9 mouse cellular contexts compared by ENCODE assay signal in genomic region chr10:76791475-76791874, GRCm38 (mm10).
DNase-seq lines count a peak whose midpoint lies in the region; ATAC-seq and TF ChIP-seq lines count a peak whose summit lies in the region.
"Had no signal": no experiment of that assay in that cellular context is flagged by ENCODE, and none has a peak within 500 bp of the region (broad histone marks: within the 10 kb centered on the region; RNA-seq: fewer than 3 reads in every experiment).

No protein-coding gene starts in this region.

- intact Hi-C loops in heart, adult 2 months (cut with DNase I), result loop anchor here (2.0 kb wide), 1 partner anchor 229 kb away; no protein-coding TSS in a partner anchor

- DNase-seq in heart, adult 2 months, result no peak
- no peak for DNase-seq in heart, adult 9 months (ENCODE audit: low spot score in 2 of 2)
- no peak for DNase-seq in spleen, adult 2 months (ENCODE audit: low read depth in 1 of 2, low spot score in 2 of 2)
- DNase-seq in spleen, adult 12 weeks (ENCODE audit: low spot score), result no peak
- peak; percentile 42 for DNase-seq in c-Kit-positive CD71-negative TER-119-negative erythroid progenitor cells, embryonic 14.5 days (ENCODE audit: low read depth)
- peak; percentile 64 for DNase-seq in lung, postnatal 10 days
- no peak for DNase-seq in ovary, postnatal 36 days (ENCODE audit: low spot score)

- no peak for TF ChIP-seq EP300 in heart, adult 2 months (IDR thresholded peaks at IDR 0.05; ENCODE audit: insufficient read depth, low read depth, low read length)

- H3K4me1 ChIP-seq in heart, adult 2 months (ENCODE audit: control insufficient read depth, insufficient read depth, low read length), result no peaks in the 10 kb centered on the region; the same call in 1 of the 2 replicates
- no peaks in the 10 kb centered on the region for H3K4me1 ChIP-seq in spleen, adult 2 months (ENCODE audit: control insufficient read depth, insufficient read depth, insufficient read length)
- H3K4me1 ChIP-seq: embryonic facial prominence, embryonic 12.5 days had no signal

- WGBS in heart, adult 2 months, result 42% methylated on average over 1 of the region's 1 CpGs
- WGBS in spleen, adult 2 months, result 83% methylated on average over 1 of the region's 1 CpGs

- TF ChIP-seq POLR2A in heart, adult 2 months (IDR thresholded peaks at IDR 0.05; ENCODE audit: insufficient read depth, low read depth, low read length), result no peak
- no peak for TF ChIP-seq POLR2A in spleen, adult 2 months (IDR thresholded peaks at IDR 0.05; ENCODE audit: low read depth, low read length)

- H3K4me3 ChIP-seq in heart, adult 2 months, result no peak overlapping the region
- H3K4me3 ChIP-seq in spleen, adult 2 months (ENCODE audit: extremely low read depth, insufficient read depth, insufficient read length), result no peak overlapping the region
- H3K4me3 ChIP-seq: embryonic facial prominence, embryonic 12.5 days had no signal

- peak; percentile 60 for ATAC-seq in granulocyte monocyte progenitor cell, adult 5-6 weeks (replicated peaks; ENCODE audit: poor library complexity, severe bottlenecking)

- no peaks in the 10 kb centered on the region for H3K79me2 ChIP-seq in heart, adult 2 months (replicated peaks; ENCODE audit: control insufficient read depth, insufficient read depth, low read length)

- no peaks in the 10 kb centered on the region for H3K36me3 ChIP-seq in heart, adult 2 months (ENCODE audit: control insufficient read depth, insufficient read depth, low read length)
- no peaks in the 10 kb centered on the region for H3K36me3 ChIP-seq in spleen, adult 2 months (ENCODE audit: control insufficient read depth, insufficient read depth, low read length)

- no peak overlapping the region for H3K9ac ChIP-seq in heart, adult 2 months (ENCODE audit: low read depth, low read length)
- H3K9ac ChIP-seq: embryonic facial prominence, embryonic 12.5 days had no signal

- H3K27ac ChIP-seq in heart, adult 2 months, result no peak overlapping the region
- no peak overlapping the region for H3K27ac ChIP-seq in spleen, adult 2 months (ENCODE audit: insufficient read depth, low read length)
- H3K27ac ChIP-seq: embryonic facial prominence, embryonic 12.5 days had no signal

- TF ChIP-seq CTCF in heart, adult 2 months (IDR thresholded peaks at IDR 0.05), result peak; percentile 74
- TF ChIP-seq CTCF in spleen, adult 2 months (IDR thresholded peaks at IDR 0.05; ENCODE audit: extremely low read depth, insufficient read depth, insufficient read length, insufficient replicate concordance), result peak; percentile 21; the same call in 1 of the 2 replicates

- H3K27me3 ChIP-seq in heart, adult 2 months (ENCODE audit: control insufficient read depth, insufficient read depth, low read length), result no peaks in the 10 kb centered on the region
- H3K27me3 ChIP-seq in spleen, adult 2 months (ENCODE audit: control insufficient read depth, insufficient read depth, low read length), result no peaks in the 10 kb centered on the region
- H3K27me3 ChIP-seq: embryonic facial prominence, embryonic 12.5 days had no signal

Comparison
In these comparisons a context has a peak if more than half of its experiments do, and no peak if none do; other contexts are left out.
1. DNase-seq: peak in c-Kit-positive CD71-negative TER-119-negative erythroid progenitor cells, embryonic 14.5 days (single experiment) and lung, postnatal 10 days (single experiment); none in heart, adult 2 months (0 of 2), heart, adult 9 months (0 of 2), spleen, adult 2 months (0 of 2), spleen, adult 12 weeks (single experiment) and ovary, postnatal 36 days (single experiment).